Mouse (Mus musculus) megakaryocyte progenitor cell, adult 5-6 weeks (primary cell): Measurements from ENCODE around the gene 2310011J03Rik. TPM values are rescaled to one million over a fixed set of nuclear protein-coding genes. Genes with fewer than 3 reads are reported as not detected.

Experiments
- ATAC-seq: replicated peaks from 2 replicates; pipeline ENCODE4 v1.8.0; 2016; ENCODE audit warnings: mild to moderate bottlenecking, moderate TSS enrichment, inconsistent platforms; ENCODE audit not compliant: poor library complexity
- total RNA-seq, 2 experiments: library from RNA; stranded (forward) in 1 of 2; stranded (reverse) in 1 of 2; fragments of 157-497, 149-512 nt in 1 of 2; fragments of 200-1000 nt in 1 of 2; gene quantifications; 2 replicates each; pipeline versions ENCODE4 v1.2.3 to v1.2.4; 2015 to 2017

2310011J03Rik gene
- total RNA-seq, 2 experiments from 2014 or later = 15.7 to 24.2 TPM

- ATAC-seq = no peak
These were observed 22.0 kb upstream of the 2310011J03Rik start for GRCm38 (mm10) chr10:80342305-80342748.

- ATAC-seq = no peak
These were observed 21.4 kb upstream of the 2310011J03Rik start for GRCm38 (mm10) chr10:80341491-80342304.

- ATAC-seq = no peak
These were observed 20.7 kb upstream of the 2310011J03Rik start for GRCm38 (mm10) chr10:80341026-80341425.

GRCm38 (mm10) chr10:80339941-80340750 lies 19.8 kb upstream of the 2310011J03Rik start:
- peak; percentile 23; the same call in 1 of the 2 replicates for ATAC-seq

- ATAC-seq = no peak
These were observed 15.9 kb upstream of the 2310011J03Rik start for GRCm38 (mm10) chr10:80336263-80336662.

GRCm38 (mm10) chr10:80332525-80332989 lies 12.2 kb upstream of the 2310011J03Rik start:
- no peak for ATAC-seq

GRCm38 (mm10) chr10:80331636-80332524 lies 11.5 kb upstream of the 2310011J03Rik start:
- ATAC-seq = peak; percentile 25

GRCm38 (mm10) chr10:80330888-80331287 lies 10.6 kb upstream of the 2310011J03Rik start:
- ATAC-seq = no peak

- ATAC-seq = no peak
These were observed 9.7 kb upstream of the 2310011J03Rik start for GRCm38 (mm10) chr10:80330084-80330483.

GRCm38 (mm10) chr10:80329273-80330081 lies 9.1 kb upstream of the 2310011J03Rik start, which contains the start of the genes Pcsk4 and Reep6:
Gene Pcsk4 (minus strand): TSS chr10:80329498.
Gene Reep6 (plus strand): TSS chr10:80329953.
- ATAC-seq = peak; percentile 92

GRCm38 (mm10) chr10:80325045-80325444 lies 4.7 kb upstream of the 2310011J03Rik start:
- no peak for ATAC-seq

GRCm38 (mm10) chr10:80324120-80325037 lies 4.0 kb upstream of the 2310011J03Rik start:
- ATAC-seq = no peak

GRCm38 (mm10) chr10:80323261-80324119 lies 3.2 kb upstream of the 2310011J03Rik start:
- peak; percentile 54 for ATAC-seq

GRCm38 (mm10) chr10:80322811-80323211 lies 2.5 kb upstream of the 2310011J03Rik start:
- ATAC-seq = peak; percentile 16; the same call in 1 of the 2 replicates

GRCm38 (mm10) chr10:80321670-80322581 lies 1.6 kb upstream of the 2310011J03Rik start:
- no peak for ATAC-seq

GRCm38 (mm10) chr10:80321014-80321669 lies 805 bp upstream of the 2310011J03Rik start:
- no peak for ATAC-seq
